ENCODE assay signal across 8 mouse cellular contexts in the genomic region with DNA sequence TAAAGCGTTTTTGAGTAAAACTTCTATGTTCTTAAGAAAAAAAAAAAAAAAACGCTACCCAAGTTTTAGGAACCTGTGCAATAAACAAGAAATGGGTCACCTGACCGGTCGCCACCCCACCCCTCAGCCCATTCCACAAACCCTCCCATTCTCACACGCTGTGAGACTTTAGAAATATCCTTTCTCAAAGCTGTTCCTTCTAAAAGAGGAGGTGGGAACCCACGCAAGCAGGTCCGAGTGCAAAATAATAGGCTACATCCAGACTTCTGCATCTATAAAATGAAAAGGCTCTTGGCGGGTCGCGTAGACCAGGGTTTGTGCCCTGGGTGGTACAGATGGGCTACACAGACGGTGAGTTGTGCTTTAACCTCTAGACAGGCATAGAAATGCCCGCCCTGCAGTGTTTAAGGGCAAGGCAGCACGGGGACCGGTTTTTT. TPM values are rescaled to one million over a fixed set of nuclear protein-coding genes. Genes with fewer than 3 reads are reported as not detected.
DNase-seq lines count a peak whose midpoint lies in the region; ATAC-seq lines count a peak whose summit lies in the region.

No protein-coding gene starts in this region.

- peak overlapping the region; percentile 95 for H3K4me2 ChIP-seq in forebrain, embryonic 12.5 days
- peak overlapping the region; percentile 64 for H3K4me2 ChIP-seq in limb, embryonic 11.5 days (ENCODE audit: low read depth, severe bottlenecking)
- peak overlapping the region; percentile 95 for H3K4me2 ChIP-seq in midbrain, embryonic 16.5 days (ENCODE audit: low read length)

- DNase-seq in layer of hippocampus, adult 9-11 months: peak; percentile 63
- DNase-seq in layer of hippocampus, adult 8-10 months (ENCODE audit: low spot score in 2 of 2): no peak
- DNase-seq in NIH3T3 (ENCODE audit: low read depth): peak; percentile 51
- DNase-seq in limb, embryonic 11.5 days (ENCODE audit: low spot score): no peak
- DNase-seq in embryo, embryonic 10.5 days (ENCODE audit: low spot score): no peak
- no peak for DNase-seq in MN1 (ENCODE audit: low spot score)

- no peaks in the 10 kb centered on the region for H3K27me3 ChIP-seq in forebrain, embryonic 12.5 days
- H3K27me3 ChIP-seq in limb, embryonic 11.5 days (ENCODE audit: control insufficient read depth, insufficient read depth, low read length): 0 out of 2 replicates have a peak, but pooled peaks cover 2% of the 10 kb centered on the region
- H3K27me3 ChIP-seq in midbrain, embryonic 16.5 days (ENCODE audit: control insufficient read depth, insufficient read depth, low read depth, low read length): no peaks in the 10 kb centered on the region

- 2% methylated on average over 14 of the region's 14 CpGs for WGBS in forebrain, embryonic 12.5 days
- WGBS in limb, embryonic 11.5 days: 2% methylated on average over 14 of the region's 14 CpGs
- WGBS in midbrain, embryonic 16.5 days: 1% methylated on average over 14 of the region's 14 CpGs

- H3K4me3 ChIP-seq in forebrain, embryonic 12.5 days (replicated peaks): peak overlapping the region; percentile 99
- peak overlapping the region; percentile 95 for H3K4me3 ChIP-seq in limb, embryonic 11.5 days (ENCODE audit: low read depth, low read length)
- H3K4me3 ChIP-seq in midbrain, embryonic 16.5 days (ENCODE audit: low read depth, low read length): peak overlapping the region; percentile 49

- ATAC-seq in forebrain, embryonic 12.5 days (ENCODE audit: low FRiP score): no peak; the same call in 1 of the 2 replicates
- ATAC-seq in limb, embryonic 11.5 days (ENCODE audit: insufficient number of reproducible peaks, low FRiP score, low TSS enrichment, low read depth): no peak
- ATAC-seq in midbrain, embryonic 16.5 days: no peak

- peaks cover 11% of the 10 kb centered on the region for H3K36me3 ChIP-seq in forebrain, embryonic 12.5 days (replicated peaks)
- H3K36me3 ChIP-seq in limb, embryonic 11.5 days (ENCODE audit: control insufficient read depth, insufficient read depth, low read length): peaks cover 7% of the 10 kb centered on the region
- peaks cover 10% of the 10 kb centered on the region; the same call in 1 of the 2 replicates for H3K36me3 ChIP-seq in midbrain, embryonic 16.5 days (ENCODE audit: control insufficient read depth, insufficient read depth, low read length)

- H3K4me1 ChIP-seq in forebrain, embryonic 12.5 days: peaks cover 32% of the 10 kb centered on the region
- H3K4me1 ChIP-seq in limb, embryonic 11.5 days (ENCODE audit: control insufficient read depth, insufficient read depth, low read length): peaks cover 10% of the 10 kb centered on the region; the same call in 1 of the 2 replicates
- peaks cover 16% of the 10 kb centered on the region for H3K4me1 ChIP-seq in midbrain, embryonic 16.5 days (ENCODE audit: control insufficient read depth, insufficient read depth, low read length)

- H3K27ac ChIP-seq in forebrain, embryonic 12.5 days: peak overlapping the region; percentile 98
- peak overlapping the region; percentile 84; the same call in 1 of the 2 replicates for H3K27ac ChIP-seq in limb, embryonic 11.5 days (replicated peaks; ENCODE audit: low read depth, low read length)
- peak overlapping the region; percentile 99 for H3K27ac ChIP-seq in midbrain, embryonic 16.5 days (ENCODE audit: low read length)

- H3K9ac ChIP-seq in forebrain, embryonic 12.5 days: peak overlapping the region; percentile 56
- H3K9ac ChIP-seq in limb, embryonic 11.5 days (ENCODE audit: low read length): peak overlapping the region; percentile 70
- peak overlapping the region; percentile 79 for H3K9ac ChIP-seq in midbrain, embryonic 16.5 days (ENCODE audit: low read depth, low read length)

- H3K9me3 ChIP-seq in forebrain, embryonic 12.5 days: no peaks in the 10 kb centered on the region
- H3K9me3 ChIP-seq in limb, embryonic 11.5 days (ENCODE audit: control insufficient read depth, low read length): no peaks in the 10 kb centered on the region
- no peaks in the 10 kb centered on the region for H3K9me3 ChIP-seq in midbrain, embryonic 16.5 days (replicated peaks; ENCODE audit: control insufficient read depth, low read length, poor library complexity, severe bottlenecking)

RNA-seq across cellular contexts. Expression of a gene that starts 1.5 kb away (rescaled TPM):
- total RNA-seq in layer of hippocampus, adult 8-10 months (2022): 10 to 100 TPM; 35.8 to 44.1 (median 39.9) TPM
- 42.6 and 43.1 TPM in 2 replicates for polyA plus RNA-seq in forebrain, embryonic 12.5 days (2016; fragmentation: Nextera tagmentation; extraction: Ambion mirVana)
- 28.9 and 31.8 TPM in 2 replicates for polyA plus RNA-seq in limb, embryonic 11.5 days (2014; fragmentation: Nextera tagmentation; extraction: Ambion mirVana)
- 28.1 and 28.6 TPM in 2 replicates for polyA plus RNA-seq in midbrain, embryonic 16.5 days (2015; fragmentation: Nextera tagmentation; extraction: Ambion mirVana)

RNA-seq across cellular contexts. Expression of a gene that starts 36.1 kb away (rescaled TPM):
- total RNA-seq in layer of hippocampus, adult 8-10 months (2022): 1 to 10 TPM; 1.3 to 2.4 (median 1.9) TPM
- 4.4 and 5.1 TPM in 2 replicates for polyA plus RNA-seq in forebrain, embryonic 12.5 days (2016; fragmentation: Nextera tagmentation; extraction: Ambion mirVana)
- 5.3 and 8.0 TPM in 2 replicates for polyA plus RNA-seq in limb, embryonic 11.5 days (2014; fragmentation: Nextera tagmentation; extraction: Ambion mirVana)
- 4.1 and 5.0 TPM in 2 replicates for polyA plus RNA-seq in midbrain, embryonic 16.5 days (2015; fragmentation: Nextera tagmentation; extraction: Ambion mirVana)

Comparison
In these comparisons a context has a peak if more than half of its experiments do, and no peak if none do; other contexts are left out.
1. DNase-seq: peak in layer of hippocampus, adult 9-11 months (single experiment) and NIH3T3 (single experiment); none in layer of hippocampus, adult 8-10 months (0 of 2), limb, embryonic 11.5 days (single experiment), embryo, embryonic 10.5 days (single experiment) and MN1 (single experiment).
2. H3K4me3 ChIP-seq: peak in every context shown above with its lines; median percentile 99 in forebrain, embryonic 12.5 days; 95 in limb, embryonic 11.5 days; 49 in midbrain, embryonic 16.5 days.
3. Peak in every context shown above with its lines, with median percentiles within 50 percentile points of each other: H3K27ac ChIP-seq, H3K4me2 ChIP-seq and H3K9ac ChIP-seq.